Mouse (Mus musculus) liver, adult 2 months (tissue): ENCODE results near the gene Sun1.

ENCODE experiments used
- CTCF ChIP-seq: fragments of 200-500 bp; IDR thresholded peaks from 2 replicates; pipeline ENCODE4 v1.5.1; 2011; ENCODE audit warnings: low read depth, low read length, control low read depth
- POLR2A ChIP-seq: fragments of 200-500 bp; IDR thresholded peaks from 2 replicates; pipeline ENCODE4 v1.6.1; 2011; ENCODE audit warnings: low read length, control low read depth; ENCODE audit not compliant: insufficient read depth; ENCODE audit errors: extremely low read depth

DNA sequence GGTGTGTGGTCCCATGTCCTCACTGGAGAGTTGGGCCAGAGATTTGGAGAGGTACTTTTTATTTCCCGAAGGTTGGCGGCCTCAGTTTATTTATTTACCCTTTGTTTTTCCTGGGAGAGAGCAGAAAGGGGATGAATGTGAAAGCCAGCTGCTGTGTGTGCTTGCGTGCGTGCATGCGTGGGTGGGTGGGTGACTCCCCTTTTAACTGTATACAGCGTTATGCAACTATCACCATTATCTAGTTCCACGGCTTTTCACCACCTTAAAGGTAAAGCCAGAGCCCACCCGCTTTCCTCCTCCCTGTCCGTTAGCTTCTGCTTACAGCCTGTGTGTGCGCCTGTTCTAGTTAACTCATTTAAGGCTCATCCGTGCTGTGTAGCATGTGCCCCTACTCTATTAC is 1.7 kb downstream of the Sun1 start:
- TF ChIP-seq CTCF: no peak
- no peak for TF ChIP-seq POLR2A
